Mouse (Mus musculus) right cerebral cortex, postnatal 25 days (tissue): ENCODE data around the gene Pknox1.
A peak's percentile ranks its signal among the peaks of the same experiment; 100 is the strongest.

Source experiments
- DNase-seq: peaks from one replicate; pipeline ENCODE4 v3.0.0; 2022

Gene Pknox1

DNA sequence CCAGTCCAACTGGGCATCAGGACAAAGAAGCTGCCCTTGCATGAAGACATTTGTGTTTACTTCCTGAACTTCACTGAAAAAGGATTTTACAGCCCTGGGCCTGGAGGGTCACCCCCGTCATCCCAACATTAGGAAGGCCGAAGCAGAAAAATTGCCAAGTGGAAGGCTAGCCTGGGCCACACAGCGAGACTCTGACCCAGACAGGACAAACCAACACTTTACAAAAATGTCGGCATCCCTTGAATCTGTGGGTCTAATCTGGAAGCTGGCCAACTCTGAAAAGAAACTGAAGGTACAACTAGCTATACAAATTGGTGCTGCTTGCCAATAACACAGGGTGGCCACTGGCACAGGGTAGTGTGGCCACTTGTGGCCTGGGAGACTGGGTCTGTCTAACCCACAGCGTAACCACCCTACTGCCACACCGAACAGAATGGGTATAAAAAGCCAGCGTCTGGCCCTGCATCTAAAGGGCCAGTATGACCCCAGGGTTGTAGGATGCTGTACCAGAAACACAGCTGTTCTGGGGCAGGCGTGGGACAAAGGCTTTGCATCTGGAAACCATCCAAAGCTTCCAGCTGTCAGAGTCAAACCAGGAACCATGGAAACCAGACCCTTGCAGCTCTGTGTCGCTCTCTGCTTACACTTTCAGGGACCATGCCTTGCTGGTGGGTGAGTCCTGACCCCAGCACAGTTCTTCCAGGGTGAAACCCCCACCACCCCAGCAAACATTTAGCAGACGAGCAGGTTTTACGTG, 7.2 kb upstream of the Pknox1 start:
- no peak for DNase-seq

DNA sequence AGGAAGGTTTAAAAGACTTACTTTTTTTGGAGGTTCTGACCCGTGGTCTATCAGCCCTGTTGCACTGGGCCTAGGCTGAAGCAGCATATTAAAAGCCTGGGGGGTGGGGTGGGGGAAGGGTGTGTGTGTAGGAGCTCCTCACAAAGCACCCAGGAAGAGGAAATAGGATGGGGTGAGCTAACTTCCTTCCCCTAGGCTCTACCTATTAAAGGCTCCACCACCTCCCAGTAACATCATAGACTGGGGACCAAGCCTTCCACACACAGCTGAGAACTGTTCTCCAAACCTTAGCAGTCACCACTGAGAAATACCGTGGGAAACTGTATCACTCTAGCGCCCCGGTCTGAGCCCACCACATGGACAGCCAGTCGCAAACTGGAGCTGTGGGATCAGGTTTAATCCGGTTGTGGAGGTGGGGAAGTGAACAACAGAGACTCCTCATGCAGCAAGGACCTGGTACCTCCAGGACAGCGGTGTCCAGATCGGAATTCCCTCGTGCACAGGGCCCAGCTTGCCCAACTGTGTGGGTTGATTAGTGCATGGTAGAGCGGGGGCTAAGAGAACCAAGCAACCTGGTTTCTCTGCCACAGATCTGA, 6.5 kb upstream of the Pknox1 start:
- DNase-seq, result no peak

DNA sequence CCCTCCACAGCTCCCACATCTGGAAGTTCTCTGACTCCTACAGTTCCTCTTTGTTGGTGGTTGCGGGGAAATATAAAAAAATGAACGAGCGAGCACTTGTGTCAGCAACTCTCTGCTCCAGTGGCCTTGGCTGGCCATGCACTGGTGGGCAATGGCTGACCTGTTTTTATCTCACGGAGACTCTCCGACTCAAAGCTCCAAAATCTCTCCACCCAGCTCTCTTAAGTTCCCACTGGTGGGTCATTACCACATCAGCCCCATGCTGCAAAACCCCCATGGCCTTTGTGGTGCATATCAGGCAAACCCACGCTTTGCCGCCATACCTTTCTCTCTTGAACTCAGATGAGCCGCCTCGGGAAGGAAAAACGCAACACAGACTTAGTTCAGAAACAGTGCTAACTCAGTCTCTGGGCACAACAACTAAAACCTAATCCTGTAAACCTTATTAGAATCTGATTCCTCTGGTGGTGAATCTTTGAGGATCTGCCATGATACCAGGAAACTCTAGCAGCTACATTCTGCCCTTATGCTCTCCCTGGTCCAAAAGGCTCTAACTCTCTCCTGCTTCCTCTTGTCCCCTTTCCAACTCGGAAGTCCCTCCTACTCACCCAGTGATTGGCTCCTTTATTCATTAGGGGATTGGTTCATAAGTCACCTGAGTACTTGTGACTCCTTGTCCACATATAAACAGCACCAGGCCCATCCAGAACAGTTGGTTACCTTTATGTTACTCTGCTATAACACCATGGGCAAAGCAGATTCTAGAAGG, 5.3 kb upstream of the Pknox1 start:
- DNase-seq, result no peak

DNA sequence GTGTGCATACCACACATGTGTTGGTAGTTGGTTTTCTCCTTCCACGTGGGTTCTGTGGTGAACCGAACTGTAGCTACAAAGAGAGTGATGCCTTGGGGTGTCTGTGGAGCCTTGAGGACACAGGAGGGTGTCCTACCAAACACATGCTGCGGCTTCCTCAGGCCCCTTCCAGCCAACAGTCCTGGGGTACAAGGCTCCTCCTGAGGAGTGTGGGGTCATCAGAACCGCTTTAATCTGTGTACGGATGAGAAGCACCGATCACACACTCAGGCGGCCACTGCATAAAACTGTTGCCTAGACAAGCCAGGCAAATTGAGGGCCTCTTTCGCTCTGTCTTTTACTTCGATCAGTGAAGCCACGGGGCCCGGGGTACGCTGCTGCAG, 911 bp upstream of the Pknox1 start:
- peak; percentile 29 for DNase-seq

DNA sequence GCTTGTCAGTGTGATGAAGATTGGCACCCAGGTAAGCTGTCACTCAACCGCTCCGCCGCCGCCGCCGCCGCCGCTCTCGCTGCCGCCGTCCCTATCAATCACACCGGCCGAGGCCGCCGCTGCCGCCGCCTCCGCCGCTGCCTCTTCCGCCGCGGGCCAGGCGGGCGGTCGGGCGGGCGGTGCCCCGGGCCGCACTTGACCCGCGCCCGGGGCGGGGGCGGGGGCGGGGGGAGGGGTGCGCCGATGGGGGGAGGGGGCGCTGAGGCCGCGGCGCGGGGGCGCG, 265 bp downstream of the Pknox1 start:
- DNase-seq, result no peak

DNA sequence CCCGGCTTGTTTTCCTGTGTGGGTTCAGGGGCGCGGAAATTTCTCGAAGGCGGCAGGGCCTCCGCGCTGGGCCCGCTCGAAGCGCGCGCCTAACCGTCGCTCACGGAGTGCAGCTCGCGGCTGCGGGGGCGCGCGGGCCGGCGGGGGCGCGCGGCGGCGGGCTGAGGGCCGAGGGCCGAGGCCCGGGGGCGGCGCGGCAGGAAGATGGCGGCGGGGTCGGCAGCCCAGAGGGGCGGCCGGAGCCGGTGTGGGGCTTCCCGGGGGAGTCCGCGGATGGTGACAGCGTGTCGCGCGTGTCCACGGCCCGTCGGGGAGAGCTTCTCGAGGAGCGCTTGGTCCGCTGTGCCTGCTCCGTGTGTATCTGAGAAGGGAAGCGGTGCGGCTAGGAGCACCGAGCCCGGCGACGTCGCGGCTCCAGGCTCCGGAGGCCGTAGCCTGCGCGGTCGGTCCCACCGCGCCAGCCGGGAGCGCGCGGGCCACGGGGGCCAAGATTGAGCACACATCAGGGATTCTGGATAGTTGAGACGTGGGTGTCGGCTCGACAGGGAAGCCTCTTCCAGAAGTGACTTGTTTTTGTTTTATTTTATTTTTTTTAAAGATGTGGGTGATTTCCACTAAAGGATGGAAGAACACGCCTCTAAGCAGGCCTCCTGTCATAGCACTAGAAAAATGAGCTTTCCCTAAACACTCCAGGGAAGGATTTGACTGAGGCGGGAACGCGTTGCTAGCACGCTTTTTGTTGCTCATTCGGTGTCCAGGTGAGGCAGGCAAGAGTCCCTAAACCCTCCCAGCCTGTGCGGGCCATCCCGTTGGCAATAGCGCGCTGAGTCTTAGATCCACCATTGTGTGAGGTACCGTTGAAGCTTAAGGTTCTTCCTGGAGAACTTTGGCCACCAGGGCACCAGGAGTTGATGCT, 865 bp downstream of the Pknox1 start:
- DNase-seq, result peak; percentile 66

DNA sequence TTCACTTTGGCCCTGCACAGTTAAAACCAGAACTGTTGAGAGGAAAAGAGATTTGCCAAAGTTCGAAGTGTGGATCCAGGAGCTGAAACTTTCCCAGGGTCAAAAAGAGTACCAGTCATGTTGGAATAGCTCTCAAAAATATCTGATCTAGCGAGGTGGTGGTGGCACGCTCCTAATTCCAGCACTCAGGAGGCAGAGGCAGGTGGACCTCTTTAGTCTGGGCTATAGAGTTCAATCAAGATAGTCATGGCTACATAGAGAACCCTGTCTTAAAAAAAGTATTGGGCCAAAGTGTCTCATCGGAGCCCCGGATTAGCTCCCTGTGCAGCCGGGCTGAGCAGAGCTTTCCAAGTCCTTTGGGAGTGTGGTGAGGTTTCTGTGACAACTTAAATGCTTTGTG, 1.7 kb downstream of the Pknox1 start:
- no peak for DNase-seq

DNA sequence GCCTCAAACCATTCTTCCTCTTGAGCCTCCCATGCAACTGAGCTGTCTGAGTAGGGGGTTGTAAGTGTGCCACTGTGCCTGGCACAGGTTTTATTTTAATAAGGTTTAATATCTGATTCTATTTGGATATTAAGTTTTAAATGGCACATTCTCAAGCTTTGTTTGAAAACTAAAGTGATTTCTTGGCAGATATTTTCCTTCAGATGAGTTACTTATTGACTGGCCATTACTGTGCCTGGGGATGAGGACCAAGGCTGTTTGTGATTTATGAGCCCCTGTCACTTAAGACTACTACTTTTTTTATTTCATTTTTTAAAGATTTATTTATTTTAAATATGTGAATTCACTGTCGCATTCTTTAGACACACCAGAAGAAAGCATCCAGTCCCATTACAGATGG, 5.2 kb downstream of the Pknox1 start:
- no peak for DNase-seq

DNA sequence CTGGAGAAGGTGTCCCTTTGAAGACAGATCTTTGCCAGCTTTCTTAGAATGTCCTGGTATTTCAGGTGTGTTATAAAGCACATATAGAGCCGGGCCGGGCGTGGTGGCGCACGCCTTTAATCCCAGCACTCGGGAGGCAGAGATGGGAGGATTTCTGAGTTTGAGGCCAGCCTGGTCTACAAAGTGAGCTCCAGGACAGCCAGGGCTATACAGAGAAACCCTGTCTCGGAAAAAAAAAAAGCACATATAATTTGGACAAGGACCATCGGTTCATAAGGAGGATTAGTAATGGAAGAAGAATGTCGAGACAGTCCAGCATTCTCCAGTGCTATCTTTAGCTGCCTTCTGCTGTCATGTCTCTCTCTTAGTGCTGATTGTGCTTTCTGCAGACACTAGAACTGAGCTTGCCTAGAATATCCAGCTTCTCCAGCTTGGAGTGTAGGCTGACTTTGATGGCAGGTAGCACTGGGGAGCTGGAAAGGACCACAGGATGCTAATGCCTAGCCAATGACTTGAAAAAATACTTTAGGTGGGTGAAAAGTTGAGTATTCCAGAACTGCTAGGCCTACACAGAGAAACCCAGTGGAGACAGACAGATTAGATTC, 5.9 kb downstream of the Pknox1 start:
- DNase-seq, result no peak

DNA sequence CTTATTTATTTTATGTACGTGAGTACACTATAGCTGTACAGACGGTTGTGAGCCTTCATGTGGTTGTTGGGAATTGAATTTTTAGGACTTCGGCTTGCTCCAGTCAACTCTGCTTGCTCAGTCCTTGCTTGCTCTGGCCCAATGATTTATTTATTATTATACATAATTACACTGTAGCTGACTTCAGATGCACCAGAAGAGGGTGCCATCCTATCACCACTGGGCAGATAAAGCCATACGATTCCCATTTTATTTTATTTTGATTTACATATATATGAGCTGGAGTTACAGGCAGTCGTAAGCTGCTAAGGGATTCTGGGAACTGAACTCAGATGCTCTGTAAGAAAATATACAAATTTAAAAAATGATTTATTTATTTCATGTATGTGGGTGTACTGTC, 7.2 kb downstream of the Pknox1 start:
- DNase-seq, result no peak

DNA sequence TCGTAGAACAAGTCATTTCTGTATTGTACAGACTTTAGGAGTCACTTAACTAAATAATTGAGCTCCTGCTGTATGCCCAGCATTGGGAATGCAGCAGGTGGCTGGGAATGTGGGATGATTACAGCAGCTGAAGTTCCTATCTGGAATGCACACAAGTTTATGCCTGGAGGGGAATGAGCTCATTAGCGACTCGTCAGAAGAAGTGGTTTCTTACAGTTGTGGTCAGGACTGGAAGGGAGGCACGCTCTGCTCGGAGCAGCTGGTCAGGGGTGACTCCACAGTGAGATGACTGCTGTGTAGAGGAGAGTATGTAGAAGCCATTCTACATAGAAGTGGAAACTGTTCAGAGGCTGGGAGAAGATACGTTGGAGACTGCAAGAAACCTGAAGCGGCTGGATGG, 10.1 kb downstream of the Pknox1 start:
- DNase-seq, result no peak

DNA sequence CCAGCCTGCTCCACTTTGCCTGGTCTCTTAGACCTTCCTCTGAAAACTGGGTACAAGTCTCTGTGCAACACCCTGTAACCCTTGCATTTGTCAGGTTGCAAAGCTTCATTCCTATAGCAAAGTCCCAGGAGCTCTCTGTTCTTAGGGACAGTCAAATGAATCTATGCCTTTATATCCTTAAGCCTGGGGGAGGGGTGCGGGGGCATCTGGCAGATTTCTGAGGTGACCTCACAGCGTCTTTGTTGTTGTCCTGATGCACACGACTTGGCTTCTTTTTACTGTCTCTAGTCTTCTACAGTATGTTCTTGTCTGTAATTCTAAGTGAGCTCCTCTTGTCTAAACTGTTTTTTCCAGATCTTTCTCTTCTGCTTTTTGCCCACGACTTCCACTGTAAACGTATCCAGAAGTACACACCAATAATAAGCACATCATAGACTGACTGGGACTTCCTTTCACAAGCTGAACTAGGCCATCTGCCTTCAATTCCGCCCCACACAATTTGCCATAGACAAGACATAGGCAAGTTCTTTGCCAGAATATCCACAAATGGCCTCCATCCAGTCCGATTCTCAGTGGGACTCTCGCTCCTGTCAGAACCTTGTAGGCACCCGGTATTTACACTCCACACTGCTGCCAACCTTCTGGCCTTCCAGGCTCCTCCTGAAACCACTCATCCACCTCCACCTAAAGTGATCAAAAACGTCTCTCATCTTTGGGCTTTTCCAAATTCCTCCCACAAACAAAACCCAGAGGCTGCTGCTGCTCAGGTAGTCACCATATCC, 12.1 kb downstream of the Pknox1 start:
- no peak for DNase-seq

DNA sequence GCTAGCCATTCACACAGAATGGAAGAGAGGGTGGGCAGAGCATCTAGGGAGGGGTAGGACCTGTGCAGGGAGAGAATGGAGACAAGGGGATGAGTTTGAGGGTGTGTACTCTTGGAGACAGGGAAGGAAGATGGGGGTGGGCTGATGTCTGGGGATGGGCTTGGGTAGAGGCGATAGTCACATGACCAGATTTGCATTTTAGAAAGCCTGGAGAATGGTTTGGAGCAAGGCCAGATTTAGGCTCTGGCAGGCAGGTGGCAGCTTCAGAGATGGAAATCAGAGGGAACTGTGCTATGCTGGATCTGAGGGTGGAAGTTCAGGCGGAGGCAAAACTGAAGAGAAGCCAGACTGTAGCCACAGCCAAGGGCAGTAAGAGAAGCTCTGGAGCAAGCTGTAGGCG, 15.8 kb downstream of the Pknox1 start:
- no peak for DNase-seq

DNA sequence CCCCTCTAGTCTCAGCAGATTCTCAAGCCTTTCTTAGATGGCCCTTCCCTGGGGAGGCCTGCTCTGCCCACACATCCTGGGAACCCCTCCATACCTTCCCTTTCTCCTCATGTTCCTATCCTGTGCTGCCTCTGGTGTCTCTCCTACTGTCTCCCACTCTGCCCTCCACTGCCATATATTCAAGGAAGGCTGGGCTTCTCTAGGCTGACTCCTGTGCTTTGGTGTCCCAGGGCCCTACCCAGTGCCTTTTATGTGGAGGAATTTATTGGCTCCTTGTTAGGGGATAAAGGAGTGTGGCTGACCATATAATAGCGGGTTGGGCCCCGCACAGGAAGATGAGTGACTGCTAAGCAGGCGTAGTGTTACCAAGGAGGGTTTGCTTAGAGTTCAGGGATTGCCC, 18.7 kb downstream of the Pknox1 start:
- DNase-seq, result no peak

DNA sequence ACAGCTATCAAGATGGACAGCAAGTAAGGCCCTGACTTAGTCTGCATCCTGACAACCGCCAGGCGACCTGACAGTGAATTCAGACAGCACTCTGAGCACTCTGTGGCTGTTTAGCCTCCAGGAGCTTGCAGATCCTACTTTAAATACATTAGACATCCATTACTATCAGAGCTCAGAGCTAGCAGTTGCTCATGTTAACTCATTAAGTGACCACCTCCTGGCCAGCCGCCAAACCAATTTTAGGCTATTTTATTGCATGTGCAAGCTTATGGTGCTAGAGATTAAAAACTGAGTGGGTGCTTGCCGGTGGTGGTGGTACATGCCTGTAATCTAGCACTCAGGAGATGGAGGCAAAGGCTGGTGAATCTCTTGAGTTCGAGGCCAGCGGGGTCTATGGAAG, 19.2 kb downstream of the Pknox1 start:
- DNase-seq, result no peak

DNA sequence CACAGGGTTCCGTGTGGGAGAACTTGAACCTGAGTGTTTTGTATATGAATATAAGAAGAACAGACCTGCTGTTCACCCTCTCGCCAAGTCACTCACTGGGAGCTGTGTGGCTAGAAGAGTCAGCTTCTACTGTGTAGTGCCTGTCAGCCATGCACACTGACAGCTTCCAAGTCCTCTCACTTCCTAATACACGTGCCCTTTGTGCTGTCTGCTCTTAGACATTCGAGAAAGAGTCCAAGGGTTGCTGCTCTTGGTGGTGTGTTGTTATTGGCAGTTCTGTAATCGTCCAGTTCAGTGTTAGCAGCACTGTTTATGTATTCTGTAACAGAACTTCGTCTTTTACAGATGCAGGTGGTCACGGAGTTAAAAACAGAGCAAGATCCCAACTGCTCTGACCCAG, 23.6 kb downstream of the Pknox1 start:
- DNase-seq, result no peak

DNA sequence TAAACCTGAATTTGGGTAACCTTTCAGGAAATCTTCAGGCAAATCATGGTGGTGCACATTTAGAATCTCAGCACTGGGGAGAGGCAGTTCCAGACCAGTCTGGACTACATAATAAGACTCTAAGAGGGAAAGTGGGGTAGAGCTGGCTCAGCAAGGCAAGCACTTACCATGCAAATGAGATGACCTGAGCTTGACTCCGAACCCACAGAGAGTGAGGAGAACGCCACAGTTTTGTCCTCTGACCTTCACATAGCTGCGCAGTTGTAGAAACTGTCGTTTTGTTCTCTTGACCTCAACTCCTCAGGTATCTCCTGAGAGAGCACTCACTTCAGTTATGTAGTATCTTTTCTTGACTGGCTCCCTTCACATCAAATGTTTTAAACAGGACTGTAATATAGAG, 24.2 kb downstream of the Pknox1 start:
- no peak for DNase-seq

DNA sequence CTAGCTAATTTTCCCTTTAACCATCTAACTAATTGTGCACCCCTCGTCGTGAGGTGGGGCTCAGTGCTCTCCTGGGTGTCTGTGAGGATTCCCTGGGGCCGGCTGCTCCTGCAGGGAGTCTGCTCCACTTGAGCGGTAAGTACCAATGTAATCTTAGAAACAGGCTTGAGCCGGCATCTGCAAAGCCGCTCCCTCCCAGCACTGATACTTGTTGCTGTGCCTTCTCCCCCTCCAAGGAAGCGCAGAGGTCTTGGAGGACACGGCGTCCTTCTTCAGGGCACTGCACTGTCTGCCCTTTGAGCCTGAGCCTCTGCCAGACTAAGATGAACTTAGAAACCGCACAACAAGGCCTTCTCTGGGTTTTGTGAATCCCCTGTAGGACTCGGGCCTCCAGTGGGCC, 26.3 kb downstream of the Pknox1 start:
- DNase-seq, result no peak

DNA sequence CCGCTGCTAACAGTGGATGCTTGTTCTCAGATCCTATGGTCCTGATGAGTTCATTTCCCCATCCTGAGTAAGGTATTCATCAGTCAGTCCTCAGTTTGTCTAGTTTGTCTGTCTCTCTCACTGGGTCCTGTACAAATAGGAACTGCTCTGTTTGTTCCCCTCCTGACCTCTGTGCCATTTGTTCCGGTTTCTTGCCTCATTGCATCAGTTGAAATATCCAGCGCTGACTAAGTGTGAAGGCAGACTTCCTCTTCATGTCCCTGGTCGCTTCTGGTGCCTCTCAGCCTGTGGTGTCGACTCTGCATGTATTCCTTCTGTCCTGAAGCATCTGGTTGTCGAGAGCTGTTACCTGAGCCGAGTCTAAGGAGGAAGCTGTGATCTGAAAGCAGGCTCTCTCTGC, 30.1 kb downstream of the Pknox1 start:
- DNase-seq, result no peak

DNA sequence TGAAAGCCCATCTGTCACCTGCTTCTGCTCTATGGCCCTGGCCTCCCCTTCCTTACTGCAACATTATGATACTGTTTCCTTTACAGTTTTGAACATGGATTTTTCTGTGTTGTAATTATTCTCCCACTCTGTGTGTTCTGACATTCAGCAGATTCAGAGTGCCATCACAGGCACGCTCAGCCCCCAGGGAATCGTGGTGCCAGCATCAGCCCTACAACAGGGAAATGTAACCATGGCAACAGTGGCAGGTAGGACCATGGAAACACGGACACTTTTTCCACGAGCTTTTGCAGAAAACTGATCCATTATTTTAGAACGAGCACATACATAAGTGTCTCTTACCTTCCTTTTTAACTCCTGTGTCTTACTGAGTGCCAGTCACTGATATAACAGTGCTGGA, 30.5 kb downstream of the Pknox1 start:
- DNase-seq, result peak; percentile 25

DNA sequence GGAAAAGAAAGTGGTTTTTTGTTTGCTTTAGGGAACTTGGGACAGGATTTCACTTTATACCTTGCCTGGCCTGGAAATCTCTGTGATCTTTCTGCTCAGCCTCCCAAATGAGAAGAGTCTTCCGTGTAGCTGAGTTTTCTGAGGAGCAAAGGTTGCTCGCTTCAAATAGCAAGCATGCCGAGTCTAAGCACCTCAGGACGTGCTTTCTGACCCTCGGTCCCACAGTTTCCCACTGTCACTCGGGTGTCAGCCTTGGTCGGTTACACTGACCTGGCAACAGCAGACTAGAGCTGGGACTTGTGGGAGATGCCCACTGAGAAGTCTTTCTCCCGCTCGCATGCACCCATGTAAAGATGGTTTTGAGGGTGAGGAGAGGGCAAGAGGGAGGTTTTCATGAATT, 33.4 kb downstream of the Pknox1 start:
- no peak for DNase-seq

DNA sequence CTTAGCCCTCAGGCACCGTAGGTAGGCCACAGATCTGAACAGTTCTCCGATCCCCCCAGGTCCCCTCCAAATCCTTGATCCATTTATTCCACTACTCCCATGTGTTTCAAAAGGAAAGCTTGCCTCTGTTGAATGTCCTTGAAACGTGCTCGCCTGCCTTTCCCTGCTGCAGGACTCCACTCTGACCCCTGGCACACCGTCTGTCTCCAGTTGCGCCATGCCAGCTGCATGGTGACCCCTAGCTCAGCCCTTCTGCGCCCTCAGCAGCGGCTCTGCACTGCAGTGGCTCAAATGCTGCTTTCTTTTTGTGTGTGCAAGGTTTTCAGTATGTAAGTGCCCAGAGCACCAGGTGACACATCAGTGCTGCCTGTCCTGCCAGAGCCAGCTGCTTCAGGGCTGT, 34.1 kb downstream of the Pknox1 start:
- no peak for DNase-seq
